Mouse (Mus musculus): ENCODE data around the gene Fam181b.

- no peak for TF ChIP-seq CTCF (IDR thresholded peaks at IDR 0.05; ENCODE audit: control insufficient read depth, insufficient read depth, low read length)
- TF ChIP-seq POLR2A (IDR thresholded peaks at IDR 0.05; ENCODE audit: borderline replicate concordance, control insufficient read depth, low read depth, low read length) = no peak
These were observed 44.3 kb downstream of the Fam181b start for GRCm38 (mm10) chr7:93123936-93124335.
